Comparison of ENCODE assay signal across 8 mouse cellular contexts in the genomic region with DNA sequence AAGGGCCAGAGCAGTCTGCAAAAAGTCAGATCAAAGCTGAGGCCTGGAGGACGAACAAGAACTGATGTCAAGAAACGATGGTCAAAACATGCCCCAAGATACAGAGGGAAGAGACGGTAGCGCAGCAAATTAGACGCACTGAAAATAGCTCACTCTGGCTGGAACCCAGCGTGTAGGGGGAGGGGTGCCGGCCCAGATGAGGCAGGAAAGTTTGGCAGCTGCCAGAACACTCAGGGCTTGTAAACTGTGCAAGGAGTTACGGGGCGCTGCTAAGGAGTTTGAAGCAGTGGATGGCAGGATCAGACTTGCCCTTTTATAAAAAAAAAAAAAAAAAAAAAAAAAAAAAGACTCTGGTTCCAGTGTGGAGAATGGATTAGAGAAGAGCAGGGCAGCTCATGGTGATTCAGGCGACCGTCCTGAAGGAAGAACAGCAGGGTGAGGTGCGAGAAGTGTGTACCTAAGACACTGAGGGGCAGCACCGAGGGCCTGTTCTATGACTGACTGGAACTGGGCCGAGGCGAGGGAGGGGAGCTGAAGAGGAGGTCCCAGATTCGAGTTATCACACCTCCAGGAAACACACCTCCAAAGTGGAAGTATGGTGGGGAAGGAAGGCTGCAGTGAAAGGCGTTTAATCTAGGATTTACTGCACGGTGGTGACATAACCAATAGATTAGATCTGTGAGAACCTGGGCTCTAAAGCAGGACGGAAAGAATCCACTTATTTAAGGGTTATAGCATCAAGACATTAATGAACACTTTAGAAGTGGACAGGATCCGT. TPM values are rescaled to one million over a fixed set of nuclear protein-coding genes. Genes with fewer than 3 reads are reported as not detected.
A peak's percentile ranks its signal among the peaks of the same experiment; 100 is the strongest.
DNase-seq lines count a peak whose midpoint lies in the region; ATAC-seq lines count a peak whose summit lies in the region.

No protein-coding gene starts in this region.

- 0 out of 2 replicates have a peak, but pooled peaks cover 2% of the 10 kb centered on the region for H3K36me3 ChIP-seq in heart, embryonic 12.5 days
- peaks cover 8% of the 10 kb centered on the region; the same call in 1 of the 2 replicates for H3K36me3 ChIP-seq in forebrain, embryonic 12.5 days (replicated peaks)

- WGBS in heart, embryonic 12.5 days = 45% methylated on average over 20 of the region's 20 CpGs
- WGBS in forebrain, embryonic 12.5 days = 76% methylated on average over 20 of the region's 20 CpGs

- no peaks in the 10 kb centered on the region for H3K27me3 ChIP-seq in heart, embryonic 12.5 days (replicated peaks)
- H3K27me3 ChIP-seq in forebrain, embryonic 12.5 days = no peaks in the 10 kb centered on the region

- H3K4me2 ChIP-seq in heart, embryonic 12.5 days = peak overlapping the region; percentile 8; the same call in 1 of the 2 replicates
- no peak overlapping the region for H3K4me2 ChIP-seq in forebrain, embryonic 12.5 days

- H3K27ac ChIP-seq in heart, embryonic 12.5 days (ENCODE audit: poor library complexity, severe bottlenecking) = no peak overlapping the region
- no peak overlapping the region for H3K27ac ChIP-seq in forebrain, embryonic 12.5 days

- H3K9ac ChIP-seq in heart, embryonic 12.5 days = no peak overlapping the region
- no peak overlapping the region for H3K9ac ChIP-seq in forebrain, embryonic 12.5 days

- peak; percentile 36; the same call in 1 of the 2 replicates for ATAC-seq in frontal cortex, adult (ENCODE audit: low TSS enrichment)
- peak; percentile 53; the same call in 1 of the 2 replicates for ATAC-seq in heart, embryonic 12.5 days (ENCODE audit: insufficient number of reproducible peaks, low FRiP score)
- ATAC-seq in forebrain, embryonic 12.5 days (ENCODE audit: low FRiP score) = no peak
- no peak for ATAC-seq in CD4-positive, CD25-positive, alpha-beta regulatory T cell, adult 4 months

- no peak for DNase-seq in frontal cortex, postnatal 25 days (ENCODE audit: low spot score in 2 of 2)
- DNase-seq in brain, adult 2 months (ENCODE audit: low read depth, low spot score) = peak; percentile 49
- peak; percentile 92 for DNase-seq in lung, postnatal 10 days
- DNase-seq in c-Kit-positive CD71-positive TER-119-positive erythroid progenitor cells, embryonic 14.5 days (ENCODE audit: low spot score) = no peak

- H3K9me3 ChIP-seq in heart, embryonic 12.5 days (replicated peaks) = no peaks in the 10 kb centered on the region
- no peaks in the 10 kb centered on the region for H3K9me3 ChIP-seq in forebrain, embryonic 12.5 days

- H3K4me3 ChIP-seq in heart, embryonic 12.5 days = no peak overlapping the region
- no peak overlapping the region for H3K4me3 ChIP-seq in forebrain, embryonic 12.5 days (replicated peaks)

- peaks cover 12% of the 10 kb centered on the region for H3K4me1 ChIP-seq in heart, embryonic 12.5 days (replicated peaks)
- H3K4me1 ChIP-seq in forebrain, embryonic 12.5 days = peaks cover 5% of the 10 kb centered on the region; the same call in 1 of the 2 replicates

RNA-seq across cellular contexts. Expression of a gene that starts 52.9 kb away (rescaled TPM):
- 36.4 and 42.5 TPM in 2 replicates for polyA plus RNA-seq in heart, embryonic 12.5 days (2016; fragmentation: Nextera tagmentation; extraction: Ambion mirVana)
- polyA plus RNA-seq in forebrain, embryonic 12.5 days (2016; fragmentation: Nextera tagmentation; extraction: Ambion mirVana) = 69.1 and 78.0 TPM in 2 replicates
- 10 to 100 TPM; 69.0 to 94.8 TPM for polyA plus RNA-seq in CD4-positive, CD25-positive, alpha-beta regulatory T cell, adult 4 months (2017; shearing (Covaris generic))

Comparison
In these comparisons a context has a peak if more than half of its experiments do, and no peak if none do; other contexts are left out.
1. ATAC-seq: peak in frontal cortex, adult (single experiment) and heart, embryonic 12.5 days (single experiment); none in forebrain, embryonic 12.5 days (single experiment) and CD4-positive, CD25-positive, alpha-beta regulatory T cell, adult 4 months (single experiment).
2. DNase-seq: peak in brain, adult 2 months (single experiment) and lung, postnatal 10 days (single experiment); none in frontal cortex, postnatal 25 days (0 of 2) and c-Kit-positive CD71-positive TER-119-positive erythroid progenitor cells, embryonic 14.5 days (single experiment).